Mouse (Mus musculus) retina, postnatal 7 days (tissue): Measurements from ENCODE around the gene Wars.

ENCODE experiments used
- DNase-seq: peaks from one replicate; pipeline ENCODE4 v3.0.0-alpha.2; 2012; ENCODE audit warnings: low read depth, low spot score

Wars gene

DNA sequence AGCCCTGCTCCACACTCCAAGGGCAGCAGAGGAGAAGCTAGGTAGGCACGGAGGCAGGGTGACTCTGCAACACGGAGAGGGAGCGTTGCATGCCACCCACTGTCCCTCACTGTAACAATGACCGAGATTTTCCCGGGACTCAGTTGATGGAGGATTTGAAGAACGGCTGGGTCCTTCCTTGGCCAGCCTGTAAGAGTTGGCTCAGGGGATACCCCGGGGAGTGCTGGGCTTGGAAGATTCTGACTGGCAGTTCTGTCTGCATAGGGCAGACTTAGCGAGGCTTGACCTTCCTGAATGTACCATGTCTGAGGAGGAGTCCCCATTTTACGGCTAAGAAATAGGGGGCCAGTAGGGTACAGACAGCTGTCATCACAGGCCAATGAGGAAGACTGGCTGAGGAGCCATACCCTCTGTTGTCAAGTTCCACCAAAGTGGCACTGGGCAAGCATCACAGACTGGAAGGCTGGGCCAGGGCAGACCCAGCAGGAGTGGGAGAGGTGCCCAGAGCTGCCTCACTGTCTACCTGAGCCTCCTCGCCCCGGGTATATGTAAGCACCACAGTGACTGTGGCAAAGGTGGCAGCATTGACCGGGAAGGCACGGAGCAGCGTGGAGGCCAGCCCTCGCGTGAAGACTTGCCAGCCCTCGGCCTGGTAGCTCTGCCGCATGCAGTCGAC lies 67.6 kb downstream of the Wars start:
- no peak for DNase-seq

DNA sequence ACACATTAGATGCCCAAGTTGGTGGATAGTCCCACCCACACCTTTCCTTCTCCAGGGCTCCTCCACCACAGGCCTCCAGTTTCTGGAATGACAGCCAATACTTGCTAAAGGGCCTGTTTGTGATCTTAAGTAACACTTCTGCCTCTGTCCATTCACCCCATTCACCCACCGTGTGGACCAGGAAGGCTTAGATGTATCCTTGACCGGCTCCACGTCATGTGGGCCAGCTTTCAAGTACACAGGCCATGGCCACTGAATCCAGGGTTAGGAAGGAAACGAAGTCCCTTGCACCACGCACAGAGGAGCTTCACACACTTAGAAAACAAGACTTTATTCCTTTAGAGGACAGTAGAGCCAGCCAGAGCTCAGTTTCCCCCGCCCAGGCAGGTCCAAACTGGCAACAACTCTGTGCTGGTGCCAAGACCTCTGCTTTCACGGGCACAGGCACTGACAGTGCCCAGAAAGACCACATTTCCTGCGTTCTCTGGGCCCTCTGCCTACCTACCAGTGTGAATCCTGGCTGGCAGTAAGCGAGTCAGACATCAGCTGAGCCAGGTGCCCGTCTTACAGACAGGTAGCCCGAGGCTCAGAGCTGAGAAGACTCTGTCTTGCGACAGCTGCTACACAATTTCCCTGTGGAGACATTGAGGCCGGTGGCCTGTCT lies 68.3 kb downstream of the Wars start:
- no peak for DNase-seq

DNA sequence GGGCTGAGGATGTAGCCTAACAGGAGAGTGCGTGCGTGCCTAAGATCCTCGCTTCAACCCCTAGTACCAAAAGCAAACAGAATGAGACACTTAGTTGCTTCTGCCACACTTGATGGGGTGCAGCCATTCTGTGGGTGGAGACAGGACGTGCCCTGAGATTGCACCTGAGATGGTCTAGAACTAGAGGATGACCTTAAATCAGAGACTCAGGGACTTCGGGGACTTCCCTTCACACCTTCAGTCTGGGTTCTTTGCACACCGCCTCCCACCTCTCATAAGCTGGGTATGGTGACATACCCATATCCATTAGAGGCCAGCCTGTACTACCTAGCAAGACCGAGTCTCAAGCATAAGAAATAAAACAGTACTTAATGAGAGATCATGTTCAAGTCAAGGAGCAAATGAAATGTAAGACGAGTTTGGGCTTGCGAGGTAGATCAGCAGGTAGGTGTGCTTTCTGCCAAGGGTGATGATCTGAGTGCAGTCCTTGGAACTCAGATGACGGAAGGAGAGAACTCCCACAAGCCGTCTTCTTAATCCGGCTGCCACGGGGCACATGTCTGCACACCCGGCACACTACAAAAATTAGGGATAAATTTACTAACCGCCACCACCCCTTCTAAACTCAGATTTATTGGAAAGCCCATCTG lies 69.6 kb downstream of the Wars start:
- no peak for DNase-seq

DNA sequence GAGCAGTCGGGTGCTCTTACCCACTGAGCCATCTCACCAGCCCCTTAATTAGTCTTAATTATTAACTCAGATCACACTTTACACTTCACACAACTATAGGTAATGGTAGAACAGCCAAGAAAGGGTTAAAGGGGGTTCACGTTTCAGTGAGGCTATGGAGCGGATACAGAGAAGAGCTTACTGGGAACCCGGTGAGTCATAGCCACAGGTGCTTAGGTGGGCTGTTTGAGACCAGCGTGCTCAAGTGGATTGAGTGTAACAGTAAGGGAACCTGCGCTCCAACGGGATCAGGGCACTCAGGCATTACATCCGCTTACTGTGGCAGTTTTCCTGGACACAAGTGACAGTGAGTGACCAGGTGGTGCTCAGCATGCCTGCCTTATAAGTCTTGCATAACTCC lies 70.9 kb downstream of the Wars start:
- DNase-seq = no peak

DNA sequence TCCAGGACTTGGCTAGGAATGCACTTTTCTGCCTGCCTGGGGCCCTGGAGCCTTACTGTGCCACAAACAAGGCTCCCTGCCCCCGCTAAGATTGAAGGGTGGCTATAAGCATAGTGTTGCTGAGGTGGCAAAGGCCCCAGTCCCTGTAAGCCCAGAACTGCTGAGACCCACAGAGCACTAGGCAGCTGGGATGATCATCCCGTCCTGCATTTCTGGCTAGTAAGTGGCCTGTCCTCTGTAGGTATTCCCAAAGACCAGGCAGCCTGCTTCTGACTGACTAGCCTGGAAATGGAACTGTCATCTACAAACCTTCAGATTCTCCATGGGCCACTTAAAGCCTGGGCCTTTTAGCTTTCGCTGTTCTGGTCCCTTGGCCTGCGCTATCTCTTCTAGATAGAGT lies 73.5 kb downstream of the Wars start:
- DNase-seq = no peak

DNA sequence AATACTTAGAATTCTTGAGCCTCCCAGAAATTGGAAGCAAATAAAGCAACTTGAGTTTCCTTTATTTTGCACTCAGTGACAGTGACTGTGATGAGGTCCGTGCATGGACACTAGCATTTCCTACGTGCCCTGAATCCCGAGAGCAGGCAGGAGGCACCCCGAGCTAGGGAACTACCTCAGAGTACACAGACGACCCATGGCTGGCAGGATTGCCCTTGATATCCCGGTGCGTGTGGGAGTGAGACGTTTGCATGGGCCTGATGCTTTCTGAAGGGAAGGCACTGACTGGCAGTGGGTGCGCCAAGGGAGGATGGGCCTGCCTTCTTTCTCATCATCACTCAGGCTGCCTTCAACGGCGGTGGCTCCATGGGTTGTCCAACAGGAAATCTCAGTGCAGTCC lies 77.4 kb downstream of the Wars start:
- no peak for DNase-seq

DNA sequence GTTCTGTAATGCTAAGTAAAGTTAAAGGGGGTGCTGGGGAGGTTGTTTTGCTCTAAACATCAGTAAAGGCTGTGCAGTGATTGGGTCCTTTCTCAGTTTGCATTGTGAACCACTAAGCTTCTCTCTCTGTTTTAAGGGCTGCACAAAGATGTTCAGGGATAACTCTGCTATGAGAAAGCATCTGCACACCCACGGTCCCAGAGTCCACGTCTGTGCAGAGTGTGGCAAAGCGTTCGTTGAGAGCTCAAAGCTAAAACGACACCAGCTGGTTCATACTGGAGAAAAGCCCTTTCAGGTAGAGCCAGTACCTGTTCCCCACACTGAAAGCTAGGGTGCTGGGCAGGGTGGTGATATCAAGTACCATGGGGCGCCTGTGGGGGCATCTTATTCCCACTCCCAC lies 79.5 kb downstream of the Wars start:
- DNase-seq = no peak

DNA sequence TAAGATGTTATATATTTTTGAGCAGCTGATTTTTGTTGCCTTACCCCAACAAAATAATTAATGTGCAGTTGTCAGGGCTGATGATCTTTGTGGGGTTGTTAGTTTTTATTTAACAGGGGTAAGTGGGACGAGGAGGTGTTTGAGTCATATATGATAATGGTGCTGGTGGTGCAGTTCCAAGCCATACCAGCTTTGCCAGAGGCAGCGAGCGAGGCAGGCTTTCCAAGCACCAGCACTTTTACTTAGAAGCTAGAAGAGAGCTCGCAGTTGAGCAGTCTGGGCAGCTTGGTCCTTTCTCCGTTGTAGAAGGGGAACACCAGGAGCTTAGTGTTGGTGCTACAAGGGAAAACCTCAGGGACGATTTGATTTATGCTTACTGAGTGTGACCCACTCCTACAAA lies 81.5 kb downstream of the Wars start:
- no peak for DNase-seq

DNA sequence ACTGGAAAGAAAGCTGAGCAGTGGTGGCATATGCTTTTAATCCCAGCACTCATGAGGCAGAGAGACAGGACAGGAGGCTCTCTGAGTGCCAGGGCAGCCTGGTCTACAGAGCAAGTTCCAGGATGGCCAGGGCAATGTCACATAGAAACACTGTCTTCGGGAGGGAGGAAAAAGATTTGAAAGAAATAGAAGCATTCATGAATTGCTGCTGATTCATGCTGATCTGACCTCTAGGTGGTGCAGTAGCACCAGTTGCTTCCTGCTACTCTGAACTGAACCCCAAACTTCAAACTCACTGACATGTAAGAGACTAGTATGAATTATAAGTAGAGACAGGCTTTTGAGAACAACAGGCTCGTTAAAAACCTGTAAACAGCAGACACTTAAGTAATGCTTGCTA lies 82.8 kb downstream of the Wars start:
- DNase-seq = no peak

DNA sequence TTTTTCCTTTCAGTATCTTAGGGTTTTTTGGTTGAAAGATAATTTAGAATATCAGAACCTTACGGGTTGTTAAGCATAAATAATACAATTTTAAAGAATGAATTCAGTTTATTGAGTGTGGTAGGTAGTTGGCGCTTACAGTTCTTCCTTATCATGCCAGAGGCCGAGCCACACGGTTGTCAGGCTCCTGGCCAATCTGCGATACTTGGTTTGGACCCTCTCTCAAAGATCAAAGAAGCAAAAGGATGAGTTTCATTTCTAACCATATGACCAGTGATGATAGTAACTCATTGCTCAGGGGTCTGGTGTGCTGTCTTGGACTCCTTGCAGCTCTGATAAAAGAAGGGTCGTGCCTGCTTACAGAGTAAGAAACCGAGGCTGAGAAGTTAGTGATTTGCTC lies 83.7 kb downstream of the Wars start:
- DNase-seq = no peak
